Mouse (Mus musculus): ENCODE results near the gene Gal3st2. TPM values are rescaled to one million over a fixed set of nuclear protein-coding genes. Genes with fewer than 3 reads are reported as not detected.
A peak's percentile ranks its signal among the peaks of the same experiment; 100 is the strongest.
"Not testable (repeated sequence)": the region's sequence is repeated elsewhere in the genome, so short reads cannot be mapped to it uniquely, and the experiment has no call there.

Gene Gal3st2
- total RNA-seq, 2 experiments from 2014 or later: not detected

- no peak for TF ChIP-seq CTCF (IDR thresholded peaks at IDR 0.05)
- H3K4me3 ChIP-seq: no peak overlapping the region
- intact Hi-C loops (cut with DNase I): loop anchor here (10.0 kb wide), 1 partner anchor 239 kb away; no protein-coding TSS in a partner anchor
- no peak overlapping the region for H3K27ac ChIP-seq
- DNase-seq: no peak
Measured at GRCm38 (mm10) chr1:93835876-93836531, 25.1 kb upstream of the Gal3st2 start.

- no peak overlapping the region for H3K4me3 ChIP-seq
- no peak for DNase-seq
- H3K27ac ChIP-seq: no peak overlapping the region
- no peak for TF ChIP-seq CTCF (IDR thresholded peaks at IDR 0.05)
- intact Hi-C loops (cut with DNase I): loop anchor here (10.0 kb wide), 1 partner anchor 238 kb away; no protein-coding TSS in a partner anchor
Measured at GRCm38 (mm10) chr1:93836532-93836913, 24.6 kb upstream of the Gal3st2 start.

DNA sequence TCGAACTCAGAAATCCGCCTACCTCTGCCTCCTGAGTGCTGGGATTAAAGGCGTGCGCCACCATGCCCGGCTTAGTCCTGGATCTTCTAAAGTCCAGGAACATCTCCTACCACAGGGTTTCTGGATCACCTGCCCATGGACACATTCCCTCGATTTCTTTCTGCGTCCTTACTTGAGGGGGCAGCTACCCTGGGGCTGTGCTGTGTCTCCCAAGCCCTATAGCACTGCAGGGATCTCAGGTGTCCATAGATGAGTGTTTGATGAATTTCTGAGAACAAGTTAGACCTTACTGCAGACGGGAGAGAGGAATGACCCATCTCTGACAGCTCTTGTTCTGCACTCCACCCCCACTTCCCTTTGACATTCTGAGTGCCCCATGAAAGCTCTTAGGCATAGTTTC, 23.8 kb upstream of the Gal3st2 start:
- intact Hi-C loops (cut with DNase I): loop anchor here (10.0 kb wide), 1 partner anchor 237 kb away; no protein-coding TSS in a partner anchor
- no peak for TF ChIP-seq CTCF (IDR thresholded peaks at IDR 0.05)
- DNase-seq: no peak
- no peak overlapping the region for H3K4me3 ChIP-seq
- H3K27ac ChIP-seq: no peak overlapping the region

DNA sequence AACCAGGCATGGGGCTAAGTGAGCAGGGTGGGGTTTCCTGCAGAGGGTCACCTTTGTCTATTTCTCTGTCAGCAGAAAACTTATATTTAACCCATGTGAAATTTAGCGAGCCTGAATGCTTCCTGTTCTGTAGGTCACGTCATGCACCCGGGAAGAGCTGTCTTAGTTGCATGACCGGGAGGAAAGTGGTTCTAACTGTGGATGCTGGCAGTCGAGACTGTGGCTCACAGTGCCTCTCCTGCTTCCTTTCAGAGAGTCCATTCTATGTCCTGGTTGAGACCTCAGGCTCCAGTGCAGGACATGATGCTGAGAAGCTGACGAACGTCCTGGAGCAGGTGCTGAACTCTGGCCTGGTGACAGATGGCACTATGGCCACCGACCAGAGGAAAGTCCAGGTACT, 22.5 kb upstream of the Gal3st2 start:
- not testable (repeated sequence) for H3K27ac ChIP-seq, DNase-seq, H3K4me3 ChIP-seq
- intact Hi-C loops (cut with DNase I): loop anchor here (10.0 kb wide), 1 partner anchor 236 kb away; no protein-coding TSS in a partner anchor

GRCm38 (mm10) chr1:93845766-93846366, 15.2 kb upstream of the Gal3st2 start:
- intact Hi-C loops (cut with DNase I); DNase-seq; H3K27ac ChIP-seq; H3K4me3 ChIP-seq: not testable (repeated sequence)

DNA sequence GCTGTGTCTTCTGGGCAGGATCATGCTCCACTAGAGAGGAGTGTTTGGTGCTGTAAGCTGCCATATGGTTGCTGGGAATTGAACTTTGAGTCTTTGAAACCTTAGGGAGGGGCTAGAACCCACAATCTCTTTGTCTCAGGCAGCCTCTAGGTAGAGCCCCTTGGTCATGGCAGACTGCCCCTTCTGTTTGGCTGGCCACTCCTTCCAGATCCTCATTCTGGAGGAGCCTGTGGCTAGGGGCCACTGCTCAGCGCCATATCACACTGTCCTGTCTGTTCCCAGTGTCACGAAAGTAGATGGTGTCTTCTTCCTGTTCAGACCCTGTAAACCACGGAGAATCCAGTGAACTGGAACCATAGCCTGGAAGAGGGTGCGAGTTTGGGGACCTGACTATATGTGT, 5.3 kb upstream of the Gal3st2 start:
- H3K27ac ChIP-seq, DNase-seq, H3K4me3 ChIP-seq: not testable (repeated sequence)
- intact Hi-C loops (cut with DNase I): loop anchor here (10.0 kb wide), 1 partner anchor 69 kb away; no protein-coding TSS in a partner anchor

GRCm38 (mm10) chr1:93857370-93857769, 3.7 kb upstream of the Gal3st2 start:
- H3K27ac ChIP-seq: no peak overlapping the region
- H3K4me3 ChIP-seq: no peak overlapping the region
- DNase-seq: no peak
- TF ChIP-seq CTCF (IDR thresholded peaks at IDR 0.05): no peak
- intact Hi-C loops (cut with DNase I): loop anchor here (10.0 kb wide), 1 partner anchor 67 kb away; no protein-coding TSS in a partner anchor

- no peak overlapping the region for H3K4me3 ChIP-seq
- DNase-seq: no peak
- TF ChIP-seq CTCF (IDR thresholded peaks at IDR 0.05): no peak
- intact Hi-C loops (cut with DNase I): loop anchor here (10.0 kb wide), 1 partner anchor 67 kb away; no protein-coding TSS in a partner anchor
- no peak overlapping the region for H3K27ac ChIP-seq
Measured at GRCm38 (mm10) chr1:93857991-93858390, 3.1 kb upstream of the Gal3st2 start.

- TF ChIP-seq CTCF (IDR thresholded peaks at IDR 0.05): no peak
- intact Hi-C loops (cut with DNase I): loop anchor here (10.0 kb wide), 1 partner anchor 65 kb away; no protein-coding TSS in a partner anchor
- DNase-seq: no peak
- no peak overlapping the region for H3K27ac ChIP-seq
- H3K4me3 ChIP-seq: no peak overlapping the region
Measured at GRCm38 (mm10) chr1:93859619-93860018, 1.5 kb upstream of the Gal3st2 start.

- H3K4me3 ChIP-seq; DNase-seq; intact Hi-C loops (cut with DNase I); H3K27ac ChIP-seq: not testable (repeated sequence)
Measured at GRCm38 (mm10) chr1:93871594-93872105, 10.5 kb downstream of the Gal3st2 start.

DNA sequence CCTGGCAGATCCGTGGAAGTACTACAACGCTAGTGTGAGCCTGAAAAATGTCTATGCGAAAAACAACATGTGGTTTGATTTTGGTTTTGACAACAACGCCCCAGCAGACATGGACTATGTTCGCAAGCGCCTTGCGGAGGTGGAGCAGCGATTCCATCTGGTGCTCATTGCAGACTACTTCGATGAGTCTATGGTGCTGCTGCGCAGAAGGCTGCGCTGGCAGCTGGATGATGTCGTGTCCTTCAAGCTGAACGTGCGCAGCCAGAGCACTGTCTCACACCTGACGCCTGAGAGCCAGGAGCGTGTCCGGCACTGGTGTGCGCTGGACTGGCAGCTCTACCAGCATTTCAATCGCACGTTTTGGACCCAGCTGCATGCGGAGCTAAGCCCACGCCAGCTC, 13.3 kb downstream of the Gal3st2 start:
- H3K27ac ChIP-seq; intact Hi-C loops (cut with DNase I); DNase-seq; H3K4me3 ChIP-seq: not testable (repeated sequence)

- intact Hi-C loops (cut with DNase I): not testable (repeated sequence)
Measured at GRCm38 (mm10) chr1:93881778-93882177, 20.7 kb downstream of the Gal3st2 start.

GRCm38 (mm10) chr1:93890936-93891335, 29.8 kb downstream of the Gal3st2 start:
- H3K27ac ChIP-seq; H3K4me3 ChIP-seq; DNase-seq; intact Hi-C loops (cut with DNase I): not testable (repeated sequence)
- TF ChIP-seq CTCF (IDR thresholded peaks at IDR 0.05): peak; percentile 2; the same call in 1 of the 2 replicates

More at GRCm38 (mm10) chr1:93881778-93882177, 20.7 kb downstream of the Gal3st2 start:
- DNase-seq, H3K27ac ChIP-seq, H3K4me3 ChIP-seq: not testable (repeated sequence)

GRCm38 (mm10) chr1:93897395-93897794, 36.3 kb downstream of the Gal3st2 start:
- not testable (repeated sequence) for H3K27ac ChIP-seq

GRCm38 (mm10) chr1:93901291-93901690, 40.2 kb downstream of the Gal3st2 start:
- H3K27ac ChIP-seq; DNase-seq; intact Hi-C loops (cut with DNase I); H3K4me3 ChIP-seq: not testable (repeated sequence)

More at GRCm38 (mm10) chr1:93897395-93897794, 36.3 kb downstream of the Gal3st2 start:
- H3K4me3 ChIP-seq; intact Hi-C loops (cut with DNase I); DNase-seq: not testable (repeated sequence)

DNA sequence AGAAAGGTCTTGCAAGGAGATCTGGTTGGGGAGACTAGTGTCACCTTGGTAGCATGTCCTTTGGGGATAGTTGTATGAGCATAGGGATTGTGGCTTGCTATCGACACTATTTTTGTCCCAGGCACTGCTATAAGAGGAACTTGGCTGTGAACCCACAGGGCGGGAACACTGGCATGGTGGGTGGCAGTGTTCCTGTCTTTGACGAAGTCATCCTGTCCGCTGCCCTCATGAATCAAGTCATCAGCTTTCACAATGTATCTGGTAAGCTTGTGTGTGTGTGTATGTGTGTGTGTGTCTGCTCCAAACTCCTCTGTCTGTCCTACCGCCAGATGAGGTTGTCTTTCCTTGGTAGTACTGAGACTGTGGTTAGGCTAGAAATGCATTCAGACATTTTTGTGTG, 45.6 kb downstream of the Gal3st2 start:
- H3K27ac ChIP-seq; intact Hi-C loops (cut with DNase I); H3K4me3 ChIP-seq; DNase-seq: not testable (repeated sequence)

- H3K4me3 ChIP-seq; H3K27ac ChIP-seq; intact Hi-C loops (cut with DNase I); DNase-seq: not testable (repeated sequence)
Measured at GRCm38 (mm10) chr1:93908977-93909586, 48.0 kb downstream of the Gal3st2 start.

Measured in gastrocnemius, adult 2 months (tissue).